Mouse (Mus musculus): ENCODE results near the gene Plb1. TPM values are rescaled to one million over a fixed set of nuclear protein-coding genes. Genes with fewer than 3 reads are reported as not detected.
A peak's percentile ranks its signal among the peaks of the same experiment; 100 is the strongest.

Plb1 gene
- polyA plus RNA-seq, 1 experiment: 0.05 TPM

GRCm38 (mm10) chr5:32415554-32415953 is 183.0 kb downstream of the Plb1 start:
- TF ChIP-seq REST (IDR thresholded peaks at IDR 0.05; ENCODE audit: insufficient read depth, insufficient read length): no peak
- TF ChIP-seq MAX (IDR thresholded peaks at IDR 0.05; ENCODE audit: low read depth): no peak
- peak in 1 of 3 experiments; percentile 74 for TF ChIP-seq MYOG (IDR thresholded peaks at IDR 0.05; ENCODE audit: control insufficient read depth in 1 of 3, insufficient read depth in 1 of 3, insufficient read length in 2 of 3, low read depth in 2 of 3)
- no peak for TF ChIP-seq TCF12 (IDR thresholded peaks at IDR 0.05; ENCODE audit: insufficient read depth, poor library complexity, severe bottlenecking)
- peak in 2 of 3 experiments; percentile 17 to 63 for TF ChIP-seq MYOD1 (IDR thresholded peaks at IDR 0.05; ENCODE audit: control insufficient read depth in 1 of 3, insufficient read length in 2 of 3, low read depth in 2 of 3)
- H3K27me3 ChIP-seq (ENCODE audit: control insufficient read depth, insufficient read depth, insufficient read length): no peaks in the 10 kb centered on the region
- no peaks in the 10 kb centered on the region for H3K79me2 ChIP-seq (ENCODE audit: control insufficient read depth, insufficient read depth)
- no peaks in the 10 kb centered on the region for H3K36me3 ChIP-seq (ENCODE audit: control insufficient read depth, insufficient read depth)
- no peak overlapping the region for H3K4me3 ChIP-seq
- H3K4me2 ChIP-seq (ENCODE audit: low read depth): no peak overlapping the region
- no peak overlapping the region for H3ac ChIP-seq (ENCODE audit: control insufficient read depth, insufficient read length)

Other genes with a start within 250 kb of the Plb1 start
- gene Fosl2, start 96.9 kb upstream of the Plb1 start, polyA plus RNA-seq (2012; fragmentation: generic; extraction: Trizol): 30.9 TPM
- 62.5 TPM for gene Ppp1cb, start 226.1 kb downstream of the Plb1 start, polyA plus RNA-seq (2012; fragmentation: generic; extraction: Trizol)

Data from myocyte (in vitro differentiated cells).